Mouse (Mus musculus) embryonic fibroblast, embryonic 13.5 days (primary cell): ENCODE measurements around the gene Gm43517. TPM values are rescaled to one million over a fixed set of nuclear protein-coding genes. Genes with fewer than 3 reads are reported as not detected.

Experiments used
- H3K27ac ChIP-seq: 2 replicates; pipeline ENCODE4 v1.5.1; 2012; ENCODE audit warnings: low read length, control low read depth, inconsistent platforms; ENCODE audit not compliant: insufficient read depth
- H3K4me1 ChIP-seq: 2 replicates; pipeline ENCODE4 v1.6.1; 2011; ENCODE audit warnings: low read length; ENCODE audit not compliant: control insufficient read depth, insufficient read depth
- H3K4me3 ChIP-seq: 2 replicates; pipeline ENCODE4 v1.5.1; 2011; ENCODE audit warnings: mild to moderate bottlenecking, control low read depth, low read length; ENCODE audit not compliant: insufficient read depth
- CTCF ChIP-seq: IDR thresholded peaks from 2 replicates; pipeline ENCODE4 v1.5.1; 2011; ENCODE audit warnings: mild to moderate bottlenecking, control low read depth, low read length, moderate library complexity, borderline replicate concordance; ENCODE audit not compliant: insufficient read depth
- POLR2A ChIP-seq: IDR thresholded peaks from 2 replicates; pipeline ENCODE4 v1.6.1; 2011; ENCODE audit warnings: low read depth, mild to moderate bottlenecking, control low read depth, low read length, moderate library complexity
- polyA plus RNA-seq: library from polyadenylated mRNA; stranded (reverse); fragments of >200 nt; gene quantifications from 2 replicates; pipeline ENCODE4 v1.2.4, GENCODE M21; 2011; ENCODE audit warnings: low read depth; ENCODE audit not compliant: missing spikeins, insufficient read length

The Gm43517 gene
- polyA plus RNA-seq, result 0.16 and 0.27 TPM in 2 replicates

DNA sequence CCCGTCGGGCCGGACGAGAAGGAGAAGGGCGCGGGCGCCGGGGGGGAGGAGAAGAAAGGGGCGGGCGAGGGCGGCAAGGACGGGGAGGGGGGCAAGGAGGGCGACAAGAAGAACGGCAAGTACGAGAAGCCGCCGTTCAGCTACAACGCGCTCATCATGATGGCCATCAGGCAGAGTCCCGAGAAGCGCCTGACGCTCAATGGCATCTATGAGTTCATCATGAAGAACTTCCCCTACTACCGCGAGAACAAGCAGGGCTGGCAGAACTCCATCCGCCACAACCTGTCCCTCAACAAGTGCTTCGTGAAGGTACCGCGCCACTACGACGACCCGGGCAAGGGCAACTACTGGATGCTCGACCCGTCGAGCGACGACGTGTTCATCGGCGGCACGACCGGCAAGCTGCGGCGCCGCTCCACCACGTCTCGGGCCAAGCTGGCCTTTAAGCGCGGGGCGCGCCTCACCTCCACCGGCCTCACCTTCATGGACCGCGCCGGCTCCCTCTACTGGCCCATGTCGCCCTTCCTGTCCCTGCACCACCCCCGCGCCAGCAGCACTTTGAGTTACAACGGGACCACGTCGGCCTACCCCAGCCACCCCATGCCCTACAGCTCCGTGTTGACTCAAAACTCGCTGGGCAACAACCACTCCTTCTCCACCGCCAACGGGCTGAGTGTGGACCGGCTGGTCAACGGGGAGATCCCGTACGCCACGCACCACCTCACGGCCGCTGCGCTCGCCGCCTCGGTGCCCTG, at the start of gene Gm43517:
Gm43517 (plus strand) TSS at position 299 of the 755 bp plus-strand sequence.
- peak within 1 kb of the TSS; percentile 61 for H3K27ac ChIP-seq
- no peaks in the 10 kb centered on the region for H3K4me1 ChIP-seq
- H3K4me3 ChIP-seq, result peak within 1 kb of the TSS; percentile 33
- TF ChIP-seq POLR2A, result no peak
- TF ChIP-seq CTCF, result no peak

DNA sequence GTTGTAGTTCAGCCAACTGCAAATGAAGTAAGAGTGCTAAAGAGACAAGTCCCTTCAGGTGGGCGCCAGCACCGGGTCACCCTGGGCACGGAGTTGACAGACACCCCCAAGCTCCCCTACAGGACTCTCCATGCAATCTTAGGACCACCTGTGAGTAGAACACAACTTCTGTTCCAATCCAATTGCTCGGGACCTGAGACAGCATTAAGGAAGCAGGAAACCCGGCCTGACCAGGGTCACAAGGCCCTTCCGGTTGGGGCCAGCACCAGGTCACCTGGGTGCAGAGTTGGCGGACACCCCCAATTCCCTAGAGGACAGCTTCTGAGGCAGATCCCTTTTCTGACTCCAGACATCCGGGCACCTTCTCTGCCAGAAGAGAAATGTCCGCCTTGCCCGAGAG, 35.3 kb upstream of the Gm43517 start:
- H3K4me3 ChIP-seq, result no peak overlapping the region
- no peak overlapping the region for H3K27ac ChIP-seq
- no peaks in the 10 kb centered on the region for H3K4me1 ChIP-seq
- no peak for TF ChIP-seq POLR2A
- TF ChIP-seq CTCF, result no peak

DNA sequence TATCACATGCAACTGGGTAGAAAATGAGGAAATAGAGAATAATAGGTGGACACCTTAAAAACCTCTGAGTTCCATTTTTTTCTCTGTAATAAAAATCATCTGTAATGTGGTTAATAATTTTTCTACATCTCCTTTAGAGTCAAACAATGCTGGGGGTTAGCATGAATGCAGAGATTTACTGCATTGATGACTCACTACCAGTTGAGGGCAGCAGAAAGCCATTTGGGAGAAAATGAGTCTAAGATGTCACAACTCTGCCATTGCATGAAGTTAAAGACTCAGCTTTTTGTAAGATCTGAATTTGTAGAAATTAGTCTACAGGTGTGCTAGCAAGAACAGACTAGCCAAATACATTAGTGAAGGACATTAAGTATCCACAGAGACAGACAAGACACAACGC, 16.0 kb upstream of the Gm43517 start:
- H3K4me3 ChIP-seq, result no peak overlapping the region
- no peak overlapping the region for H3K27ac ChIP-seq
- TF ChIP-seq CTCF, result no peak
- TF ChIP-seq POLR2A, result no peak
- no peaks in the 10 kb centered on the region for H3K4me1 ChIP-seq

DNA sequence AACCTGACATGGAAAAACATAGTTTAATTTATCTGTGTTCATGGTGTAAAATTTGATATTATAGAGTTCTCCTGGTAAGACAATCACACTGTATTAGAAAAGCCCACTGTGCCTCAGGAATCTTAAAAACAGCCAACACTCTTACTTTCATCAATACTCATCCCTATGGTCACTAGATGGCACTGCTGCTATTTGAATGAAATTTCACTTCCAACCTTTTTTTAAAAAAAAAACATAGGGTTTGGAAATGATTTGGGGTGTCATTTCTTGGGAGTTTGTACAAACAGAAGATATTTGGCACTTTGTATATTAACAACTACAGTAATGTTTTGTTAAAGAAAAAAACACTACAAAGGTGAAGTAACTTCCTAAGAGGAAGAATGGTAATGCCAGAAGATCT, 12.8 kb upstream of the Gm43517 start:
- Histone ChIP-seq H3K4me1 (no peaks in the 10 kb centered on the region), H3K4me3 (no peak overlapping the region), H3K27ac (no peak overlapping the region)
- TF ChIP-seq POLR2A (no peak), CTCF (no peak)

DNA sequence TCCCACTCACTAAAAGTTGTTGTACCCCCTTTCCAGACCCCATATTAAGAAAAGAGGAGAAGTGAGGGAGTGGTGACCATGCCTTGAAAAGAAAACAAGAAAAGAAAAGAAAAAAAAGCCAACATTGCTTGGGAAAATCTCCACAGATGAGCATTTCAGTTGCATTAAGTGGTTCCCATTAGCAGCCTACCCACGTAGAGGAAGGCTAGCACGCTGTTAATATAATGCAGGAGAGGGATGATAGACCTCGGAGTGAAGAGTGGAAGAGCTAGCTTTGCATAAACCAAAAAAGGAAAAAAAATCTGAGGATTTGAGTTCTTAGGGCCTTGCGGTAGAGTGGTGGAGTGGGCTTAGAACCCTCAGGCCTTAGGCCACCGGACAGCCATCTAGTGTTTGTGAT, 11.8 kb upstream of the Gm43517 start:
- Histone ChIP-seq H3K4me1 (no peaks in the 10 kb centered on the region), H3K27ac (no peak overlapping the region), H3K4me3 (no peak overlapping the region)
- TF ChIP-seq POLR2A (no peak), CTCF (no peak)

DNA sequence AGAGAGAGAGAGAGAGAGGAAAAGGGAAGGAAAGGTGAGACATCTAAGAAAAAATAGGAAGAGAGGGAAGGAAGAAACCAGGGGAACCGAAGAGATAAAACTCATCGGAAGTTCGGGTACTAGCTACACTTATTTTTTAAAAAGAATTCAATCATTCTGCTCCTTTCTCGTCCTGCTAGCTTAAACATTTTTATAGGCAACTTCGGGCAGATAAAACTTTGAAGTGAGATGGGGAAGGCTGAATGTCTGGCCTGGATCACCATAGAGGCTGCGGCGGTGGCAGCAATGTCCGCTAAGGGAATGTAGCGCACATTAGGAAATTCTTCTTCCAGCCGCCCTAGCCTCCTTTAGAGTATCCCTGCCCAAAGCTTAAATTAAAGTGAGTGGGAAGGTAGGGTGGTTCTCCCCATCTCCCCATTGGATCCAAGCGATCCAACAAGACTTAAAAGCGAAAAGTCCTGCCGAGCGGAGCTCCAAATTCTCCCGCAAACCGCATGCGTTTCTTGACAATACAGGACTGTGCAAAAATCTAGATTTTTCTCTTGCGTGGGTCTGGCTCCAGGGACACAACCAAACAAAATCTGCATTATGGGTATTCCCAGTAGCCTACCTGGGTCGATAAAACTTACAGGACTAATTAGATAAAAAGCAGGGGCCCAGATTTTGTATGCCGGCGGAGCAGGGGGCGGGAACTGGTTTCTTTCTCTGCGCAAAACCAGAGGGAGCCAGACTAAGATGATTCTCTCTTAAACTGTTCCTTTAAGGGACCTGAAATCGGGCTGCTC, 11.0 kb upstream of the Gm43517 start:
- no peak for TF ChIP-seq POLR2A
- no peak for TF ChIP-seq CTCF
- H3K4me3 ChIP-seq, result peak overlapping the region; percentile 25; the same call in 1 of the 2 replicates

DNA sequence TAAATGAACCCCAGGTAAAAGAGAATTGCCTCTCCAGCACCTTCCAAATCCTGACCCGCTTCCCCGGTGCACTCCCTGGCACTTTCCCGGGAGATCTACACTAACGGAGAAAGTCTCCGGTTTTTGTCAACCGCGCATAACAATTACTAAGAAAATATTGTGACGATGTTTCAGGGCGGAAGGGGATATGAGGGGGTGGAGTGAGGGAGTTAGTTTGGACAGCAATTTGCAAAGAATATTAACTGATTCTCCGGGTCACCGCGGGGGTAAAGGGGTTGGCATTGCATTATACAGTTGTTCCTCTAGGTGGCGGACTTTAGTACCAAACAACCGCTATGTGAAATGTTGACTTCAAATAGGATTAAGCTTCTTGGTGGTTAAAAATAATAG, 10.4 kb upstream of the Gm43517 start:
- no peak overlapping the region for H3K27ac ChIP-seq
- H3K4me1 ChIP-seq, result no peaks in the 10 kb centered on the region
- no peak for TF ChIP-seq POLR2A
- no peak for TF ChIP-seq CTCF
- H3K4me3 ChIP-seq, result peak overlapping the region; percentile 25; the same call in 1 of the 2 replicates

More for the DNA sequence above, 11.0 kb upstream of the Gm43517 start:
- no peak overlapping the region for H3K27ac ChIP-seq
- no peaks in the 10 kb centered on the region for H3K4me1 ChIP-seq

DNA sequence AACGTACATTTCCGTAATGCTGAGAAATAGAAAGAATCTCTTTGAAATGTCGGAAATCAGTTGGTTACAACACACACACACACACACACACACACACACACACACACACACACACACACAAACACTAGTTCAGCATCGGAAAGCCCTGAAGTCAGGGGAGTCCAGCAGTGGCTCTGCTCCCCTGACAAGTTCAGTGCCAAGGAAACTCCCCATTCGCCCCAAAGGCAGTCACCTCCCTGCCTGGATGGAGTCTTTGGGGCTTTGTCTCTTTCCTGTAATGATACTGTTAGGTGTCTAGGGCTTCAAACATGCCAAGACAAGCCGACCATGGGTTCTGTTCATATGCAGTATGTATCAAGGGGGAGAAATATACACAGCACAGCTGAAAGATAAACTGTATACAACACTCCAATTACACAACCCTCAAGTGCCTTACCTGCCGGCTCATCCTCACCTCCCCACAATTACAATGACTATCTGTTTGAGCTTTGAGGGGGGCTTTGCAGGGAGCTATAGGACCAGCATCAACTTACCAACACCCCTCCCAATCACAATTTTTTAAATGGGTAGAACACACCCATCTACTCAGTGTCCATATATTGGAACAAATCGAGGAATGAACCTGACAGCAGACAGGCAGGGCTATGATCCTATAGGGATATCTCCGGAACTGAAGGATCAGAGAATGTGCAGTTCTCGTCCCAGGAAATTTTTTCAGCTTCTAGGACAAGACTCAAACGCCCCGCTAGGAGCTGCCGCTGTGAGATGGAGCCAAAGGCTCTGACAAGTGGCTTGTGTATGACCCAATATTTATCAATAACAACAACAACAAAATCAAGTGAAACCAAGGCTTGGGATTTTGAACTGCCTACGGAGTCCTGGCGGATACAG, 9.3 kb upstream of the Gm43517 start:
- H3K4me3 ChIP-seq, result no peak overlapping the region
- H3K27ac ChIP-seq, result no peak overlapping the region
- H3K4me1 ChIP-seq, result no peaks in the 10 kb centered on the region
- TF ChIP-seq CTCF, result no peak
- no peak for TF ChIP-seq POLR2A

DNA sequence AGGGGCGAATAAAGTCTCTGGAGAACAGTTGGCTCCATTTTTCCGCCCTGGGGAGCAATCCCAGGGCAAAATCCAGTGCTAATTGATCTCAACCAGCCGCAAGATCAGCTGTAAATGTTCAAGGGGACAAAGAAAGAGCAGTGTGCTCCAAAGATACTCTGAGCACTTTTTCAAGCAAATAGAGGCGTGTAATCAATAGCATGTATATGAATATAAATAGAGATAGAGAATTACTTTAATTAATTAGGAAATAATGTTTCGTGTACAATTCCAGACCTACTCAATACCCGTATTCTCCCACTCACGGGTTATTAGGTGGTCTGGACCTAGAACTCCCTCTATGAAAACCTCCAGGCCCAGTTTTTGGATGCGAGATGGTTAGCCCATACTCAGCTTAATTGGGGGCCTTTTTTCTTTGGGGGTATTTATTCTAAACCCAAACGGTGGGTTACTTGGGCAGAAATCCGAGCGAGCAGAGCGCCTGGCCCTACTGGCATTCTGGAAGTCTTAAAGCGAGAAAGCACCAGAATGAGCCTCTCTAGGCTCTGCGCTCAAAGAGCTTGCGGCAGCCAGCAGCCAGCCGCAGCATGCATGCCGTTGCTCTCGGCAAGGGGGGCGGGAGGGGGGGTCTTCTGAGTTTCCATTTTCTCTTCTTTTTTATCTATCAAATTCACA, 8.5 kb upstream of the Gm43517 start:
- Histone ChIP-seq H3K27ac (no peak overlapping the region), H3K4me1 (no peaks in the 10 kb centered on the region), H3K4me3 (no peak overlapping the region)
- TF ChIP-seq POLR2A (no peak), CTCF (no peak)
